Mouse (Mus musculus) monocyte, adult 5-6 weeks (primary cell): Measurements from ENCODE around the gene Fktn. TPM values are rescaled to one million over a fixed set of nuclear protein-coding genes. Genes with fewer than 3 reads are reported as not detected.
"Not testable (repeated sequence)": the region's sequence is repeated elsewhere in the genome, so short reads cannot be mapped to it uniquely, and the experiment has no call there.

Experiments
- ATAC-seq: fragments of 153-309, 156-312 bp; replicated peaks from 2 replicates; pipeline ENCODE4 v1.8.0; 2017; ENCODE audit warnings: mild to moderate bottlenecking; ENCODE audit not compliant: low TSS enrichment, insufficient number of reproducible peaks, severe bottlenecking, poor library complexity, low FRiP score
- total RNA-seq: library from RNA; stranded (forward); fragments of 200-1000, 200-491, 200-594 nt; gene quantifications from 3 replicates; pipeline ENCODE4 v1.2.3, GENCODE M21; 2017

Gene Fktn
- total RNA-seq = 1.8 to 6.3 TPM (median 4.2 TPM) in 3 replicates

DNA sequence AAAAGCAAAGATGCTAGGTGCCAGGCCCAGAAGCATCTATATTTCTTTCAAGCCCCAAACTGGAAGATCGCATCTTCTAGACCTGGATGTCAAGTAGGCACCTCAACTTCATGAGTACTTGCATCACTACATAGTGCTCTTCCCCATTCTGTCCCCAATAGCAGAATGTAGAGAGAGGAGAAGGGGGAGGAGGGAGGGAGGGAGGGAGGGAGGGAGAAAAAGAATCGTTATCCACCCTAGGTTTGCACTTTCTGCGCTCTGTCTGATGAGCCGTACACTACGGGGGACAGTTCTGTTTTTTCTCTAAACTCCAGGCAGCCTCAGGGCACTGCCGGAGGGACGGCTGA lies at the start of gene Fktn:
Gene Fktn (plus strand): TSS at position 295 of the 347 bp plus-strand sequence.
- peak; percentile 16 for ATAC-seq

DNA sequence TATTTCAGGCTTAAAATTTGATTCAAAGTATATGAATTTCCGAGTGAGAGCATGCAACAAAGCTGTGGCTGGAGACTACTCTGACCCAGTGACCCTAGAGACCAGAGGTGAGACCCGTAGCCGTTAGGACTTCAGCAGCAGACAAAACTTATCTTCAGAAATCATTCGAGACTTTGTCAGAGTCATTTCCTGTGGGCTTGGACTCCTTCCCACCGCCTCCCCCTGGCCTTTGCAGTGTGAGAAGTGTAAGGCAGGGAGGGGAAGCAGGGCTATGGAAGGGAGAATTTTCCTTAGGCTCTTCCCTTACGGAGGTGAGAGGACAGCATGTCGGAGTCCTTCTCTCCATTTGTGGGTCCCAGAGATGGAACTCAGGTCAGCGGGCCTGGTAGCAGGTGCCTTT lies 31.7 kb upstream of the Fktn start:
- ATAC-seq = no peak

DNA sequence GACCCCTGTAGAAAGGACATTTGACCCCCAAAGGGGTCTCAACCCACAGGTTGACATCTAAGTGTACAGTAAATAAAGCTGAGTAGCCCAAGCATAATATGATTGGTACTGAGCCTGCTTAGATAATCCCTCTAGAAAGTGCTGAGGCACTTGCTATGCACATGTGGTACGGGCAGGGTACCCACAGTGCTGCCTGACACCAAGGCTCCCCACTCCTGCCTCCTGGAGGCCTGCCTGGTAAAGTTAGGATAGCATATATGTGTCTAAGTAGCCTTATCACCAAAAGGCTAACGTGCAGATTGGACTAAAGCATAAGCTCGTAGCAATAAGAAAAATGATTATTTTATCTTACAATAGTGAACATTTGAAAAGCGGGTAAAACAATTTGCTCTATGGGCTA lies 24.8 kb upstream of the Fktn start:
- no peak for ATAC-seq

DNA sequence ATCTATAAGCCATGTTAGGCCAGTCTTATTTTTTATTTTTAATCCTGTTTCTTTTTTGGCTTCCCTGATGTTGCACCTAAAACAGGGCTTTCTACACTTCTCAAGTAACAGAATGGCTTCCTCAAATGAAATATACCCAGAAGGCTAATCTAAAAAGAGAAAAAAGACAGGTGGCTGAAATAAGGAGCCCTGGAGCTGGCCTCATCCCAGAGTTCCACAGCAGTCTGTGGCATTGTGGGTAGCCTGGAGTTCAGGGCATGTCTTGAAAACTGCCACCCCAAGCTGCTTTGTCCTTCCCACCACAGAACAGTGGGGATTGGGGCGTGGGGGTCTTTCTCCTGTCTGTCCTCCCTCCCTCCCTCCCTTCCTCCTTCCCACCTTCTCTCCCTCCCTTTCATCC lies 22.4 kb upstream of the Fktn start:
- no peak for ATAC-seq

- not testable (repeated sequence) for ATAC-seq
These were observed 4.6 kb upstream of the Fktn start for GRCm38 (mm10) chr4:53709166-53709565.

DNA sequence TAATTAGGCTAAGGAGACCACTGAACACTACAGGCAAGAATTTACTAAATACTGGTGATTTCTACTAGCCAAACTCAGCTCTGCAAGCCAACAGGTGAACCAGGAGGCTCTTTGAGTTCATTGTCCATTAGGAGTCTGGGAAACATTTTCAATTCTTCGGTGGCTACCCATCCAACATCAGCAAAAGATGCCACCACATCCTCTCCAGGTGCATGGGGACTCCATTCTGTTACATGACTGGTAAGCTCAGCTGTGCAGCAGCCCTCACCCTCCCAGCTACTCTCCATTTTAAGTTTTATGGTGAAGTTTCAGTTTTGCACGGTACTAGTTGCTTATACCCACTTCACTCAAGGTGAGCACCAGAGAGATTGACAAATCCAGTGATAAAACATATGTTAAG lies 3.8 kb upstream of the Fktn start:
- ATAC-seq = no peak

DNA sequence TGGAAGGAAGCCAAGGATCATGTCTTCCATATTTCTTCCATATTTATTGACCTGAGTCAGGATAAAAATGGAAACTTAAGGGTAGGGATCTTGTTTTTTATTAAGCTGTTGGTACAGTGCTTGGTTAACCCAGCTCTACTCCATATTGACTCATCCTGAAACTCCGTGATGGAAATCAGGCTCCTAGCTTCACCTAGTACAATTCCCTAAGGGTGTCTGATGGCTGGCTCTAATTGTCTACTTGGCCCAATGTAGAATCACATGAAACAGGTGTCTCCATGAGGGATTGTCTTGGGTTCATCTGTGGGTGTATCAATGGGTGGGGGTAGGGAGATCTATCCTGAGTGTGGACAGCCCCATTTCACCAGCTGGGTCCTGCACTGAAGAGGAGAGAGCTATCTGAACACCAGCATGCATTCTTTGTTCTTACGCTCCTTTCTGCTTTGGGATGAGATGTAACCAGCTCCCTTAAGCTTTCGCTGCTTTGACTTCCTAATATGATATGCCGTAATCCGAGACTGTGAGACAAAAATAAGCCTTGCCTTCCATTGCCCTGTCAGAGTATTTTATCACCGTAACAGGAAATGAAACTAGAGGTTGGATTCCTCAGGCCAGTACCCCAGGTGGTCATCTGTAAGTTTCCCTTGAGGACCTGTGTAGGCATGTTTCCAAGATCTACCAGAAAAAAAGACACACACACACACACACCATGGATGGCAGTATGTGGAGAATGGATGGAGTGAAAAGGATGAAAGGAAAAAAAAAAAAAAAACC lies 3.1 kb upstream of the Fktn start:
- no peak for ATAC-seq

- ATAC-seq = peak; percentile 95
These were observed 435 bp downstream of the Fktn start for GRCm38 (mm10) chr4:53714051-53714814.

DNA sequence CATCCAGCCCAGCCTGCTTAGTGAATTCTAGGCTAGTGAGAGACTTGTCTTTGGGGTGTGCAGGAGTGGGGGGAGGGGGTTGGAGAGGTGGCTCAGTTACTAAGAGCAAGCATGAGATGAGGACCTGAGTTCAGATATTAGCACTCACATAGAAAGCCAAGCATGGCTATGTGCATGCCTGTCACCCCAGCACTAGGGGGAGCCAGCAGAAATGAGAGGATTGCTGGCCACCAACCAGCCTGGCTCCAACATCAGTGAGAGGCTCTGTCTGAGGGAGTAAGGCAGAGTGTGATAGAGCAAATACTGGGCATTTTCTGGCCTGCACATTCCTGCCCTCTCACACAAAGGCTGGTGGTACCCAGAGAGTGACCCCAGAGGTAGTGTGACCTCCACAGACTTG lies 2.2 kb downstream of the Fktn start:
- ATAC-seq = no peak; the same call in 1 of the 2 replicates

DNA sequence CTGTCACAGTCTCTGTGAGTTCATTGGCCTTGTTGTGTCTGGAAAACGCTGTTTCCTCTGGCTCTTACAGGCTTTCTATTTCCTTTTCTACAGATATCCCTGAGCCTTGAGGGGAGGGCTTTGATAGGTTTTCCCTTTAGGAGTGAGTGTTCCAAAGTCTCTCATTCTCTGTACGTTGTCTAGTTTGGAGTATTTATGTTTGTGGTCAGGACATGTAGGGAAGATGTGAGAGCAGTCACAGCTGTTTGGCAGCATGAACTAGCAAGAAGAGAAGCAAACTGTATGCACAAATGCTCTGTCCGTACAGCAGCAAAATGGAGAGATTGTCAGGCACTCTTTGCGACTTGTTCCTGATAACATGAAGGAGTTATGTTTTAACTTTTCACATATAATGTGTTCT lies 3.7 kb downstream of the Fktn start:
- no peak for ATAC-seq

DNA sequence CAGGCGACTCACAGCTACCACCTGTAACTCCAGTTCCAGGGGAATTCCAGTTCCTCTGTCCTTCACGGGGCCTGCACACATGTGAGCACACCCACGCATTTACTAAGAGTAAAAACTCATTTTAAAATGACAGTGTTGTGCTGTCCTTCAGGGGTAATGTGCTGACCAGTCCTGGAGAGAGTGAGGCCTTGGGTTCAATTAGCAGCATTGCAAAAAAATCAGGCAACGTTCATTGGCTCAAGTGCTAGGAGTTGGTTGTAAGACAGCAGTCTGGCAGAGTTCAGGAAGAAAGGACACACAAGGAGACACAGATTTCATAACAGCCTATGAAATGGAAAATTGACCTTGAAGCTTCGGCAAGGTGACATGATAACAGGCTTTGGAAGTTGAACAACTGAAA lies 4.5 kb downstream of the Fktn start:
- no peak for ATAC-seq

- ATAC-seq = no peak
These were observed 8.7 kb downstream of the Fktn start for GRCm38 (mm10) chr4:53722506-53722905.

GRCm38 (mm10) chr4:53726100-53726499 lies 12.3 kb downstream of the Fktn start:
- not testable (repeated sequence) for ATAC-seq

- no peak for ATAC-seq
These were observed 14.3 kb downstream of the Fktn start for GRCm38 (mm10) chr4:53728121-53728520.

- ATAC-seq = peak; percentile 53; the same call in 1 of the 2 replicates
These were observed 25.3 kb downstream of the Fktn start for GRCm38 (mm10) chr4:53738956-53739616.

DNA sequence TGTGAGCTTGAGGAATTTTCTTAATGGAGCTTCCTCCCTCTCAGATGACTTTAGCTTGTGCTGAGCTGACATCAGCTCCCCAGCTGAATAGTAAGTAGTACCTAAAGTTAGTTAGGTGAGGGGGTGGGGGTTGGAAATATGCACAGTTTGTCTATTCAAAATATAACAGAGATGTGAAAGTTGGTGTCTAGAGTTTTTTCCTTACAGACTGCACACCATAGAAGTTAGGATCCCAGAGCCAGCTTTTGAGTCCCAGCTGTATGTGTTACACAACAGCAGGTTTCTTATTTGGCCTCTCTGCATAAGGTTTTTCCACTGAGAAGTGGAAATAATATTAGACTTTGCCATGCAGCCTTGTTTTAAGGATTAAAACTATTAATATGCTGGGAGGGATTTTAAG lies 36.0 kb downstream of the Fktn start:
- ATAC-seq = no peak

DNA sequence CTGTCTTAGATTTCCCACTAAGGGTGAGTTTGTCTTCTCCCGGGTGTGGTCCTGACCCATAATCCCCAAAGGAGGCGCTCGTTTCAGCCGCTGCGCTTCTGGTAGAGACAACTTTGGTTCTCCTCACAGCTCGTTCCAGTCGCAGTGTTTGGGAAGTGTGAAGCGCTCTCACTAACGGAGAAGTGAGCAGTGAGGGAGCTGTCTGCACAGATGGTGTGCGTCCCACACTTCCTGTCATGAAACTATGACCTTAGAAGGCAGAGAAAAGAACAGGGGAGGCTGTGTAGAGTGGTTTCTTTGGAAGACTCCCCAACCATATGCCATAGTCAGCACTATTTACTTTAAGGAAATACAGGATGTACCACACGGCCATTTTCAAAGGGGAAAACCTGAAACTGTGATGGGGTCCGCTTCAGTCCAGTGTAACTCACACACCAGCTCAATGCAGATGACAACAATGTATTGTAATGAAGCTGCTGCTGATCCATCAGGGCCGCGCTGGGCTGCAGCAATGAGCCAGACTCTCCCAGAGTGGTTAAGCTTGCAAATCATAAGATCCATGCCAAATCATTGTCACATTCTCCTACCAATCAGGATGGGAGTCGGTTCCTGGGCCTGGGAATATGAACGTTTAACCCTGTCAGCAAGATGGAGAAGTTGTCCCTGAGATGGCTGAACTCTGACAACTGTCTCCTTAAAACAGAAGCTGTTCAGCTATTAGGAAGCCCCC lies 36.8 kb downstream of the Fktn start:
- ATAC-seq = no peak

GRCm38 (mm10) chr4:53757030-53757429 lies 43.2 kb downstream of the Fktn start:
- no peak for ATAC-seq

DNA sequence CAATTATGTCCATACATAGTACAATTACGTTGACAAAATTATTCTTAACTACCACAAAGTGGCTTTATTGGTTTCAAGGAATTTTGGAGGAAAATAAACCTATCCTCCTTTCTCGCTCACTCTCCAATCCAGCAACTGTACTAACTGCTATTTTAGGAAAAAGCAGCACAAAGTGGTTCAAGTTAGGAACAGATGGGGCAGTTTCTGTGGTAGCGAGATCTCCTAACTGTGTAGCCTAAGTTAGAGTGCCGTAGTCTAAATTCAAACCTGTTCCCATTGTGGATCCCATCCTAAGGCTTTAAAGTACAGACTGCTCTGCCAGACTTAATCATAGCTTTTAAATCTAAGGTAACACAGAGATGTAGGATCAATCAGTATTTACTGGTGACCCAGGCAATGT lies 45.0 kb downstream of the Fktn start:
- no peak for ATAC-seq
